Mouse (Mus musculus) forebrain, embryonic 16.5 days (tissue): ENCODE data around the gene Tmc2. TPM values are rescaled to one million over a fixed set of nuclear protein-coding genes. Genes with fewer than 3 reads are reported as not detected.
A peak's percentile ranks its signal among the peaks of the same experiment; 100 is the strongest.

Experiments used
- ATAC-seq: fragments of 200-750 bp; cut with Nextera tagmentation; 2 replicates; pipeline ENCODE4 v1.8.0; 2017; ENCODE audit warnings: mild to moderate bottlenecking, moderate library complexity
- H3K27ac ChIP-seq: fragments of 300-500 bp; sonication (generic); 2 replicates; pipeline ENCODE4 v1.5.1; 2014; ENCODE audit warnings: low read length, control low read depth
- H3K27me3 ChIP-seq: fragments of 300-500 bp; sonication (generic); replicated peaks from 2 replicates; pipeline ENCODE4 v1.6.1; 2014; ENCODE audit warnings: low read length; ENCODE audit not compliant: control insufficient read depth, insufficient read depth
- H3K36me3 ChIP-seq: fragments of 300-500 bp; sonication (generic); 2 replicates; pipeline ENCODE4 v1.6.1; 2014; ENCODE audit not compliant: control insufficient read depth, insufficient read depth
- H3K4me1 ChIP-seq: fragments of 300-500 bp; sonication (generic); replicated peaks from 2 replicates; pipeline ENCODE4 v1.6.1; 2014; ENCODE audit warnings: low read length; ENCODE audit not compliant: control insufficient read depth, insufficient read depth
- H3K4me2 ChIP-seq: fragments of 300-500 bp; sonication (generic); 2 replicates; pipeline ENCODE4 v1.6.1; 2014; ENCODE audit warnings: mild to moderate bottlenecking, low read length, control low read depth
- H3K4me3 ChIP-seq: fragments of 300-500 bp; sonication (generic); replicated peaks from 2 replicates; pipeline ENCODE4 v1.5.1; 2014; ENCODE audit warnings: mild to moderate bottlenecking, low read length, control low read depth
- H3K9ac ChIP-seq: fragments of 300-500 bp; sonication (generic); replicated peaks from 2 replicates; pipeline ENCODE4 v1.6.1; 2014; ENCODE audit warnings: low read depth, low read length, control low read depth
- H3K9me3 ChIP-seq: fragments of 300-500 bp; sonication (generic); 2 replicates; pipeline ENCODE4 v1.6.1; 2016; ENCODE audit warnings: low read length; ENCODE audit not compliant: control insufficient read depth
- WGBS: fragments of 180-500 bp; shearing (Covaris S2); extraction: QIAGEN DNeasy Blood & Tissue Kit; methylation state at CpG from one replicate; pipeline ENCODE4 v1.1.7; 2014; 5-methylcytosine and 5-hydroxymethylcytosine counted together
- polyA plus RNA-seq: library from polyadenylated mRNA; unstranded; fragments of >200 nt; fragmentation: Nextera tagmentation; extraction: Ambion mirVana; gene quantifications from 2 replicates; pipeline ENCODE4 v1.2.1, GENCODE M21; 2015

The Tmc2 gene
- polyA plus RNA-seq, 1 experiment from 2014 or later, result not detected

- no peak overlapping the region for H3K27ac ChIP-seq
- H3K4me1 ChIP-seq, result peaks cover 10% of the 10 kb centered on the region
- no peaks in the 10 kb centered on the region for H3K36me3 ChIP-seq
- no peak overlapping the region for H3K9ac ChIP-seq
- no peak overlapping the region for H3K4me2 ChIP-seq
- WGBS, result 14% methylated on average over 8 of the region's 8 CpGs
- H3K4me3 ChIP-seq, result no peak overlapping the region
- no peaks in the 10 kb centered on the region for H3K9me3 ChIP-seq
- H3K27me3 ChIP-seq, result no peaks in the 10 kb centered on the region
- ATAC-seq, result peak; percentile 49; the same call in 1 of the 2 replicates
Observed at GRCm38 (mm10) chr2:130291434-130291833, 96.4 kb downstream of the Tmc2 start.

- WGBS, result 55% methylated on average over 3 of the region's 3 CpGs
- Histone ChIP-seq H3K9ac (no peak overlapping the region), H3K4me1 (peaks cover 20% of the 10 kb centered on the region), H3K9me3 (no peaks in the 10 kb centered on the region), H3K4me3 (no peak overlapping the region), H3K27me3 (no peaks in the 10 kb centered on the region), H3K36me3 (no peaks in the 10 kb centered on the region), H3K27ac (no peak overlapping the region), H3K4me2 (no peak overlapping the region)
- no peak for ATAC-seq
Observed at GRCm38 (mm10) chr2:130293009-130293408, 98.0 kb downstream of the Tmc2 start.

GRCm38 (mm10) chr2:130293486-130293885, 98.5 kb downstream of the Tmc2 start:
- H3K27me3 ChIP-seq, result no peaks in the 10 kb centered on the region
- H3K4me3 ChIP-seq, result no peak overlapping the region
- 13% methylated on average over 4 of the region's 4 CpGs for WGBS
- peak; percentile 23; the same call in 1 of the 2 replicates for ATAC-seq
- H3K4me2 ChIP-seq, result no peak overlapping the region
- peaks cover 20% of the 10 kb centered on the region for H3K4me1 ChIP-seq
- H3K36me3 ChIP-seq, result no peaks in the 10 kb centered on the region
- H3K9ac ChIP-seq, result no peak overlapping the region
- no peaks in the 10 kb centered on the region for H3K9me3 ChIP-seq
- H3K27ac ChIP-seq, result no peak overlapping the region

GRCm38 (mm10) chr2:130294218-130294935, 99.4 kb downstream of the Tmc2 start:
- no peaks in the 10 kb centered on the region for H3K27me3 ChIP-seq
- peaks cover 20% of the 10 kb centered on the region for H3K4me1 ChIP-seq
- 9% methylated on average over 20 of the region's 20 CpGs for WGBS
- peak overlapping the region; percentile 87 for H3K9ac ChIP-seq
- no peak for ATAC-seq
- H3K36me3 ChIP-seq, result no peaks in the 10 kb centered on the region
- peak overlapping the region; percentile 69 for H3K4me2 ChIP-seq
- peak overlapping the region; percentile 70 for H3K4me3 ChIP-seq
- no peaks in the 10 kb centered on the region for H3K9me3 ChIP-seq
- H3K27ac ChIP-seq, result peak overlapping the region; percentile 65; the same call in 1 of the 2 replicates

- Histone ChIP-seq H3K9me3 (no peaks in the 10 kb centered on the region), H3K4me2 (peak within 1 kb of the TSS; percentile 69), H3K9ac (peak within 1 kb of the TSS; percentile 87), H3K36me3 (no peaks in the 10 kb centered on the region), H3K4me3 (peak within 1 kb of the TSS; percentile 70), H3K4me1 (peaks cover 20% of the 10 kb centered on the region), H3K27me3 (no peaks in the 10 kb centered on the region), H3K27ac (peak within 1 kb of the TSS; percentile 65)
- peak; percentile 70 for ATAC-seq
- WGBS, result 0% methylated on average over 22 of the region's 39 CpGs
Observed at GRCm38 (mm10) chr2:130294936-130295277, 99.9 kb downstream of the Tmc2 start, which contains the start of gene Ebf4. Gene Ebf4 (plus strand): TSS chr2:130295169.

GRCm38 (mm10) chr2:130295331-130296133, 100.5 kb downstream of the Tmc2 start:
- peak; percentile 73 for ATAC-seq
- under 1% methylated on average over 67 of the region's 99 CpGs for WGBS
- H3K4me2 ChIP-seq, result peak overlapping the region; percentile 69
- no peaks in the 10 kb centered on the region for H3K9me3 ChIP-seq
- peak overlapping the region; percentile 87 for H3K9ac ChIP-seq
- peak overlapping the region; percentile 65 for H3K27ac ChIP-seq
- H3K27me3 ChIP-seq, result no peaks in the 10 kb centered on the region
- peak overlapping the region; percentile 70 for H3K4me3 ChIP-seq
- peaks cover 20% of the 10 kb centered on the region for H3K4me1 ChIP-seq
- H3K36me3 ChIP-seq, result no peaks in the 10 kb centered on the region

- Histone ChIP-seq H3K27ac (peak overlapping the region; percentile 65; the same call in 1 of the 2 replicates), H3K4me1 (peaks cover 20% of the 10 kb centered on the region), H3K27me3 (no peaks in the 10 kb centered on the region), H3K4me3 (peak overlapping the region; percentile 70), H3K4me2 (peak overlapping the region; percentile 69), H3K9me3 (no peaks in the 10 kb centered on the region), H3K9ac (peak overlapping the region; percentile 87), H3K36me3 (no peaks in the 10 kb centered on the region)
- WGBS, result 3% methylated on average over 20 of the region's 20 CpGs
- no peak; the same call in 1 of the 2 replicates for ATAC-seq
Observed at GRCm38 (mm10) chr2:130296134-130296745, 101.2 kb downstream of the Tmc2 start.

- no peak overlapping the region for H3K4me2 ChIP-seq
- no peak overlapping the region for H3K27ac ChIP-seq
- no peaks in the 10 kb centered on the region for H3K36me3 ChIP-seq
- no peak overlapping the region; the same call in 1 of the 2 replicates for H3K9ac ChIP-seq
- H3K9me3 ChIP-seq, result no peaks in the 10 kb centered on the region
- ATAC-seq, result no peak
- H3K27me3 ChIP-seq, result no peaks in the 10 kb centered on the region
- WGBS, result 76% methylated on average over 9 of the region's 9 CpGs
- H3K4me1 ChIP-seq, result peaks cover 20% of the 10 kb centered on the region
- no peak overlapping the region for H3K4me3 ChIP-seq
Observed at GRCm38 (mm10) chr2:130297580-130297979, 102.6 kb downstream of the Tmc2 start.

GRCm38 (mm10) chr2:130303014-130303413, 108.0 kb downstream of the Tmc2 start:
- H3K9me3 ChIP-seq, result no peaks in the 10 kb centered on the region
- H3K4me2 ChIP-seq, result no peak overlapping the region
- no peak overlapping the region for H3K4me3 ChIP-seq
- H3K27me3 ChIP-seq, result no peaks in the 10 kb centered on the region
- H3K36me3 ChIP-seq, result 0 out of 2 replicates have a peak, but pooled peaks cover 3% of the 10 kb centered on the region
- 38% methylated on average over 4 of the region's 4 CpGs for WGBS
- no peak overlapping the region for H3K27ac ChIP-seq
- ATAC-seq, result no peak
- H3K9ac ChIP-seq, result no peak overlapping the region
- H3K4me1 ChIP-seq, result no peaks in the 10 kb centered on the region
